Mouse (Mus musculus) kidney, adult 2 months (tissue): Measurements from ENCODE around the gene Aida. TPM values are rescaled to one million over a fixed set of nuclear protein-coding genes. Genes with fewer than 3 reads are reported as not detected.
"Not testable (repeated sequence)": the region's sequence is repeated elsewhere in the genome, so short reads cannot be mapped to it uniquely, and the experiment has no call there.

Source experiments
- DNase-seq: peaks from one replicate; pipeline ENCODE4 v3.0.0; 2021
- H3K27ac ChIP-seq: fragments of 200-500 bp; 2 replicates; pipeline ENCODE4 v1.5.1; 2012; ENCODE audit warnings: low read depth, low read length, control low read depth, inconsistent platforms; ENCODE audit not compliant: insufficient read depth
- H3K27me3 ChIP-seq: fragments of 200-500 bp; replicated peaks from 2 replicates; pipeline ENCODE4 v1.6.1; 2012; ENCODE audit warnings: mild to moderate bottlenecking, moderate library complexity, low read length, inconsistent platforms; ENCODE audit not compliant: control insufficient read depth, insufficient read depth
- H3K36me3 ChIP-seq: fragments of 200-500 bp; 2 replicates; pipeline ENCODE4 v1.6.1; 2012; ENCODE audit warnings: mild to moderate bottlenecking, moderate library complexity, low read length, inconsistent platforms; ENCODE audit not compliant: control insufficient read depth, insufficient read depth
- H3K4me1 ChIP-seq: fragments of 200-500 bp; 2 replicates; pipeline ENCODE4 v1.6.1; 2011; ENCODE audit warnings: low read length; ENCODE audit not compliant: control insufficient read depth, insufficient read depth
- H3K4me3 ChIP-seq: fragments of 200-500 bp; 2 replicates; pipeline ENCODE4 v1.5.1; 2011; ENCODE audit warnings: mild to moderate bottlenecking, low read depth, low read length, control low read depth; ENCODE audit not compliant: insufficient read depth
- CTCF ChIP-seq: fragments of 200-500 bp; conservative IDR thresholded peaks from 2 replicates; pipeline ENCODE4 v1.5.1; 2011; ENCODE audit warnings: low read depth, mild to moderate bottlenecking, control low read depth, low read length, moderate library complexity, mixed read lengths; ENCODE audit not compliant: insufficient read depth, insufficient read length
- POLR2A ChIP-seq: fragments of 200-500 bp; IDR thresholded peaks from one replicate; pipeline ENCODE4 v1.6.1; 2011; ENCODE audit warnings: low read depth, low read length, control low read depth
- WGBS: fragments of 180-500 bp; shearing (Covaris S2); methylation state at CpG from one replicate; pipeline ENCODE4 v1.1.7; 2018; 5-methylcytosine and 5-hydroxymethylcytosine counted together
- polyA plus RNA-seq: library from polyadenylated mRNA; depleted of rRNA; stranded (reverse); fragments of >200 nt; gene quantifications from 2 replicates; pipeline ENCODE4 v1.2.3, GENCODE M21; 2012

The Aida gene
- polyA plus RNA-seq, 1 experiment: 16.8 TPM

DNA sequence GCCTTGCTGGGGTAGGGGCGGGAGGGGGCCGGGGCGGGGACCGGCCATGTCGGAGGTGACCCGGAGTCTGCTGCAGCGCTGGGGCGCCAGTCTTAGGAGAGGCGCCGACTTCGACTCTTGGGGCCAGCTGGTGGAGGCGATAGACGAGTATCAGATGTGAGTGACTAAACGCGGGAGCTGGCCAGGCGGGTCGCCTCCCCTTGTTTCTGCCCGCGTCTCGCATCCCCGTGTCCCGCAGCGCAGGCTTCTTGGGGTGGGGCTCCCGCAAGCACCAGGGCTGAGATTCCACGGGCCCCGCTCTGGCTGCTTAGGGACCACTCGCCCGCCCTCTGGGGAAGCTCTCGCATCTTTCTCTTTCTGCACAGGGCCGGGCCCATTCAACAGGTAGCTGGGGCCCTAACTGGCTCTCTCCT lies 1.1 kb downstream of the Aida start:
- Histone ChIP-seq H3K27me3 (no peaks in the 10 kb centered on the region), H3K27ac (peak overlapping the region; percentile 12; the same call in 1 of the 2 replicates), H3K4me1 (no peaks in the 10 kb centered on the region), H3K4me3 (peak overlapping the region; percentile 83), H3K36me3 (no peaks in the 10 kb centered on the region; the same call in 1 of the 2 replicates)
- TF ChIP-seq POLR2A: no peak
- no peak for TF ChIP-seq CTCF
- DNase-seq: no peak
- WGBS: under 1% methylated on average over 30 of the region's 30 CpGs

DNA sequence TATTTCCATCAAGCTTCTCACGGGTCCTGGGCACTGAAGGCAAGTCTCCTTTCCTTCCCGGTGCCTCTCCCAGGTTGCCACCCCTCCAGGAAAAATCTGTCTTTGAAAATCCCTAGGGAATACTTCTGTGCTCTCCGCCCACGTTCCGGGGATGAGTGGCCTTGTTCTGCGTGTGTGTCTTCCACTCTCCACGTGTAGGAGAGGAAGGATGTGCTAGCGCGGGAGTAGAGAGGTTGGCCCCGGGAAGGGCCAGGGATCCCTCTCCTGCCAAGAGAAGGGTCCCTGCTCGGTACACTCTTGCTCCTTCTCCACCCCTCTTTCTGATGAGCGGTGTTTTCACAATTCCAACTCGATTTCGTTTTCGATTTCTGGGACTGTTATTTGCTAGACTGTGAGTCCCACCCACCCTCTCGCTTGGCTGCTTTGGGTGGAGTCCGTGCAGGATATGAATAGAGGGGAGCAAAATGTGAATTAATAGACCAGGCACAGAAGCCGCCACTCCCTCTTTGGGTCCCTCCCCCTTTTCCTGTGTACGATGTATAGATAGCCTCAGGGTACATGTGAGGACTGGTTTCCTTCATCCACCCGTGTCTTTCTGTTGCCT lies 1.6 kb downstream of the Aida start:
- peak overlapping the region; percentile 83 for H3K4me3 ChIP-seq
- 1% methylated on average over 20 of the region's 20 CpGs for WGBS
- TF ChIP-seq POLR2A (no peak), CTCF (no peak)
- H3K27ac ChIP-seq: peak overlapping the region; percentile 12; the same call in 1 of the 2 replicates
- H3K36me3 ChIP-seq: no peaks in the 10 kb centered on the region; the same call in 1 of the 2 replicates
- DNase-seq: peak; percentile 57
- no peaks in the 10 kb centered on the region for H3K4me1 ChIP-seq
- no peaks in the 10 kb centered on the region for H3K27me3 ChIP-seq

DNA sequence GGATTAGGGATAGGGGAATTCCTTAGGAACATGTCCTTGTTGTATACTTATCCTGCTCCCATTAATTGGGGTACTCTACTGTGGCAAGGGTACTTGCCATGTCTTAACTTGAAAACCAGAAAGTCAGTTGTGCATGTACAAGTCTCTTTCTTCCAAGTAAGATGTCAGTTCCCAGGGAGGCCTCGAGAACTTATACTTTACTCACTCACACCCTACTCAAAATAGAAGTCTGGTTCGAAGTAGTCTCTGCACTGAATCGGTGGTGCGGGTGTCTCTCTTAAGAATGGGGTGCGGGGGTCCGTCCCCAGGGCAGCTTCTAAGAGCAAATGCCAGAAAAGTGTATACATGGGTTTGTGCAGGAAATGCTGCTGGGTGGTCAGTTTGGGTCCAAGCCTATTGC lies 2.8 kb downstream of the Aida start:
- H3K4me1 ChIP-seq: no peaks in the 10 kb centered on the region
- H3K36me3 ChIP-seq: no peaks in the 10 kb centered on the region
- no peak overlapping the region for H3K27ac ChIP-seq
- no peak overlapping the region for H3K4me3 ChIP-seq
- WGBS: 87% methylated on average over 6 of the region's 6 CpGs
- TF ChIP-seq POLR2A (no peak), CTCF (no peak)
- H3K27me3 ChIP-seq: no peaks in the 10 kb centered on the region
- DNase-seq: peak; percentile 98

DNA sequence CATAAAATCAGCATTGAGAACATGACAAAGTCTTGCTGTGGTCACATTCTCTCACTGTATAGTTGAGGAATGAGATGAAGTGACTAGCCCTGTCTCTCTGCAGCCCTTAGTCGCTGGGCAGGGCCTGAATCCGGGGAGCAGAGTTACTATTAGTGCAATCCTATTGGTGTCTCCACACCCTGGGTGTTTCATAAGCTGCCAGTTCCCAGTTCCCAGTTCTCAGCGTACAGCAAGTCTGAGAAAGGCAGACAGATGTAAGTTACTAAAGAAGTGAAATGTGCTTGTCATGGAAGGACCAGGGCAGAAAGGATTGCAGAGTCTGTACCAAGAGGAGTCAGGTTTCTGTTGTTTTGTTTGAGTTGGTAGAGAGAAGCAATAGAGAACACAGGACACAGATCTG lies 11.2 kb downstream of the Aida start:
- H3K36me3 ChIP-seq: no peaks in the 10 kb centered on the region; the same call in 1 of the 2 replicates
- TF ChIP-seq CTCF (no peak), POLR2A (no peak)
- no peaks in the 10 kb centered on the region for H3K27me3 ChIP-seq
- DNase-seq: no peak
- 70% methylated on average over 3 of the region's 3 CpGs for WGBS
- H3K27ac ChIP-seq: no peak overlapping the region
- H3K4me3 ChIP-seq: no peak overlapping the region
- no peaks in the 10 kb centered on the region for H3K4me1 ChIP-seq

DNA sequence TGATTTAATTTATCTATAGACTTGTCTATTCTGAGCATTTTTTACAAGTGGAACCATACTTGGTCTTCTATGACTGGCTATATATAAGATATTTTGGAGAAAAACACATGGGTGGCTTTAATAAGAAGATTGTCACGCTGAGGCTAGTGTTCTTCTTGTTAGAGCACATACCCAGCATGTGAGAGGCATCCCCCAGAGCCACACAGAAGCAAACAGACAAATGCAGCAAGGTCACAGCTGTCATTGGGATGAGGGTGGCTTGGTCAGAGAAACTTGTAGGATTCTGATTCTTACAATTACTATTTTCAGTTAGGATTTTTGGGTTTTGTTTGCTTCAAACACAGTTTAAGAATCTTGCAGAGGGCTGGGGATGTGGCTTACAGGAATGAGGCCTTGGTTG lies 12.1 kb downstream of the Aida start:
- Histone ChIP-seq H3K27me3 (no peaks in the 10 kb centered on the region), H3K4me3 (no peak overlapping the region), H3K36me3 (no peaks in the 10 kb centered on the region; the same call in 1 of the 2 replicates), H3K4me1 (no peaks in the 10 kb centered on the region), H3K27ac (no peak overlapping the region)
- TF ChIP-seq CTCF (no peak), POLR2A (no peak)
- WGBS: 87% methylated on average over 1 of the region's 1 CpGs
- no peak for DNase-seq

DNA sequence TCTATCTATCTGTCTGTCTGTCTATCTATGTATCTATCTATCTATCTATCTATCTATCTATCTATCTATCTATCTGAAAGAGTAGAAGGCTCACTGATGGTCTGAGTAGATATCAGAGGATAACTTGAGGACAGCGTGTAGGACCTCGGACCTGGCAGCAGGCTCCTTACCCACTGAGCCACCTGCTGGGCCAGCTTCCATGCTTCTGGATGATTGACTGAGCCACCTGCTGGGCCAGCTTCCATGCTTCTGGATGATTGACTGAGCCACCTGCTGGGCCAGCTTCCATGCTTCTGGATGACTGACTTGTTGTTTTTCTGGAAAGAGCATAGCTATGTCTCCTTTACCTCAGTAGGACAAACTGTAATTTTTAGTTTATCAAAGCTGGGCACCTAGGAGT lies 13.2 kb downstream of the Aida start:
- not testable (repeated sequence) for H3K4me1 ChIP-seq, H3K36me3 ChIP-seq, DNase-seq, H3K4me3 ChIP-seq, H3K27me3 ChIP-seq, H3K27ac ChIP-seq
- 89% methylated on average over 2 of the region's 2 CpGs for WGBS

DNA sequence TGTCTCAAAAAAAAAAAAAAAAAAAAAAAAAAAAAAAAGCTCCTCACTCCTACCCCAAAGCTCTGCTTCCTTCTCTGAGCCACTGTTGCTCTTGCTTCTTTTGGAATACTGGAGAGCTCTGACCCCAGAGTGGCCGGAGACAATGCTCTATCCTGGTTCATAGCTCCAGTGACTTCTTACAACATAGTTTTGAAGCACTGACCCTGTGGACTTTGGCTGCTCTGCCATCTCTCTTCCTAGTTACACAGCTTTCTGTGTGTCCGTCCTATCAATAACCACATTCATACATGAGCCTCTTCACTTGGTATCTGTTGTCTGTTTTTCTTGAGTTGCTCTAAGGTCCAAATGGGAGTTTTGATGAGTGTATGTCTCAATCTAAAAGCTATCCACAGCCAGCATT lies 15.7 kb downstream of the Aida start:
- Histone ChIP-seq H3K4me3 (no peak overlapping the region), H3K36me3 (no peaks in the 10 kb centered on the region; the same call in 1 of the 2 replicates), H3K27me3 (no peaks in the 10 kb centered on the region), H3K27ac (no peak overlapping the region), H3K4me1 (no peaks in the 10 kb centered on the region)
- no peak for TF ChIP-seq POLR2A
- TF ChIP-seq CTCF: no peak
- 88% methylated on average over 2 of the region's 2 CpGs for WGBS
- no peak for DNase-seq

DNA sequence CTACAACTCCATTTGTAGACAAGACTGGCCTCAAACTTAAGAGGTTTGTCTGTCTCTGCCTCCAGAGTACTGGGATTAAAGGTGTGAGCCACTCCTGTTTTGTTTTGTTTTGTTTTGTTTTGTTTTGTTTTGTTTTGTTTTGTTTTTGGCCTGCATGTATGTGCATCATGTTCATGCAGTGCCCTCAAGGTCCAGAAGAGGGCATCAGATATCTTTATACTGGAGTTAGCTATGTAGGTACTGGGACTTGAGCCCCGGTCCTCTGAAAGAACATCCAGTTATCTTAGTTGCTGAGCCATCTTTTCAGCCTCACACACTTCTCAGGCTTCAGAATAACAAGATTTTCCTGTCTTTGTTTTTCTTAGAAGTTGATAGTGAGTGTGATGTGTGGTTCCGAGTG lies 19.4 kb downstream of the Aida start:
- no peaks in the 10 kb centered on the region for H3K4me1 ChIP-seq
- no peak overlapping the region for H3K27ac ChIP-seq
- no peaks in the 10 kb centered on the region for H3K36me3 ChIP-seq
- no peak for TF ChIP-seq POLR2A
- no peak for TF ChIP-seq CTCF
- no peak overlapping the region for H3K4me3 ChIP-seq
- no peaks in the 10 kb centered on the region for H3K27me3 ChIP-seq
- WGBS: 94% methylated on average over 2 of the region's 2 CpGs
- DNase-seq: peak; percentile 14
